Mouse (Mus musculus): Measurements from ENCODE around the gene 9530053A07Rik. TPM values are rescaled to one million over a fixed set of nuclear protein-coding genes. Genes with fewer than 3 reads are reported as not detected.

Gene 9530053A07Rik
- polyA plus RNA-seq, 1 experiment from 2014 or later: 0.07 TPM

DNA sequence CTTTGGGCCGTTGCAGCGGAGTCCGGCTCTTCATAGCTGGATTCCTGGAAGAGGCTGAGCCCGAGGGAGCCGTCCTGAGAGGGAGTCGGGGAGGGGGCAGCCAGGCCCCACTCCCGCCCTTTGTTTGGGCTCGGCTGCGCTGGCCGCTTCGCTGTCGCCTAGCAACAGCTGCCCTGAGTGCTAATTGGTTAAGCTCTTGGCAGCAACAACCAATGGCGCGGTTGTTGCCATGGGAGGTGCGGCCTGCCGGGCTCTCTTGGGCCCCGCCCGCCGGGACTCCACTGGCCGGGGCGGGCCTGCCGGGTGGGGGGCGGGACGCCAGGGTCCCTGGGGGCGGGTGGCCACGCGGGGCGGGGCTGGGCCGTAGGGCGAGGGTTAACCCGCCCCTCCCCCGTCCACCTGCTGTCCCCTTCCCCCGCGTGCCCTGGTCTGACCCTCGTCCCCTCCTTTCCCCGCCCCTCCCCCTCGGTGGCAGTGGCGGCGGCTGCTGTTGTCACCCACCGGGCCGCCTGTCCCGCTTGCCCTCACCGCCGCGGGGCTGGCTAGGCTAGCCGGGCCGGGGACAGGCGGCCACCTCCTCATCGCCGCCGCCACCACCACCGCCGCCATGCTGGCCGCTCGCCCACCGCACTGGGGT lies 50.6 kb downstream of the 9530053A07Rik start:
- H3K9me3 ChIP-seq: no peaks in the 10 kb centered on the region
- H3K27ac ChIP-seq (replicated peaks): peak overlapping the region; percentile 95
- ATAC-seq (ENCODE audit: low read depth): peak; percentile 97
- peaks cover 74% of the 10 kb centered on the region for H3K36me3 ChIP-seq
- peak overlapping the region; percentile 98 for H3K4me3 ChIP-seq
- H3K4me1 ChIP-seq (replicated peaks): peaks cover 20% of the 10 kb centered on the region
- H3K9ac ChIP-seq: peak overlapping the region; percentile 93
- WGBS: under 1% methylated on average over 48 of the region's 56 CpGs
- H3K4me2 ChIP-seq: peak overlapping the region; percentile 89
- H3K27me3 ChIP-seq: no peaks in the 10 kb centered on the region

GRCm38 (mm10) chr7:28180890-28181289 lies 51.6 kb downstream of the 9530053A07Rik start:
- Histone ChIP-seq H3K9me3 (no peaks in the 10 kb centered on the region), H3K4me2 (peak overlapping the region; percentile 89), H3K4me3 (peak overlapping the region; percentile 98), H3K27me3 (no peaks in the 10 kb centered on the region), H3K9ac (peak overlapping the region; percentile 93), H3K27ac (replicated peaks) (no peak overlapping the region), H3K4me1 (replicated peaks) (peaks cover 20% of the 10 kb centered on the region), H3K36me3 (peaks cover 74% of the 10 kb centered on the region)
- 82% methylated on average over 5 of the region's 5 CpGs for WGBS
- ATAC-seq (ENCODE audit: low read depth): no peak

- Histone ChIP-seq H3K4me2 (peak overlapping the region; percentile 89), H3K9ac (peak overlapping the region; percentile 93), H3K27me3 (no peaks in the 10 kb centered on the region), H3K4me3 (peak overlapping the region; percentile 98), H3K9me3 (no peaks in the 10 kb centered on the region), H3K27ac (replicated peaks) (no peak overlapping the region), H3K4me1 (replicated peaks) (peaks cover 20% of the 10 kb centered on the region), H3K36me3 (peaks cover 74% of the 10 kb centered on the region)
- ATAC-seq (ENCODE audit: low read depth): no peak
- 97% methylated on average over 12 of the region's 12 CpGs for WGBS
Measured at GRCm38 (mm10) chr7:28181376-28181775, 52.1 kb downstream of the 9530053A07Rik start.

DNA sequence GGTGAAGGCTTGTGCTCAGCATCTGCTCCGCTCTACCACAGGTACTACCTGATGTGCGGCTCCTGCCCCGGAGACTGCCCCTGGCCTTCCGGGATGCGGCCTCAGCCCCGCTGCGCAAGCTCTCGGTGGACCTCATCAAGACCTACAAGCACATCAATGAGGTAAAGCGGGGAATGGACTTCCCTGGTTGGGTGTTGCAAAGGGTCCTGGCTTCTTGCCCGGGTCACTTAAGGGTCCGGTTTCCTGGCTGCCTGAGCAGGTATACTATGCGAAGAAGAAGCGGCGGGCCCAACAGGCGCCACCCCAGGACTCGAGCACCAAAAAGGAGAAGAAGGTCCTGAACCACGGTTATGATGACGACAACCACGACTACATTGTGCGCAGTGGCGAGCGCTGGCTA lies 53.1 kb downstream of the 9530053A07Rik start:
- WGBS: 94% methylated on average over 22 of the region's 22 CpGs
- Histone ChIP-seq H3K27ac (replicated peaks) (no peak overlapping the region), H3K9ac (no peak overlapping the region)

GRCm38 (mm10) chr7:28185884-28186283 lies 56.6 kb downstream of the 9530053A07Rik start:
- Histone ChIP-seq H3K36me3 (peaks cover 96% of the 10 kb centered on the region), H3K27me3 (no peaks in the 10 kb centered on the region), H3K4me2 (no peak overlapping the region), H3K9me3 (no peaks in the 10 kb centered on the region), H3K4me1 (replicated peaks) (peaks cover 10% of the 10 kb centered on the region), H3K9ac (no peak overlapping the region), H3K4me3 (no peak overlapping the region), H3K27ac (replicated peaks) (no peak overlapping the region)
- ATAC-seq (ENCODE audit: low read depth): no peak
- 90% methylated on average over 14 of the region's 14 CpGs for WGBS

More for the DNA sequence above, 53.1 kb downstream of the 9530053A07Rik start:
- Histone ChIP-seq H3K4me3 (no peak overlapping the region), H3K4me1 (replicated peaks) (peaks cover 20% of the 10 kb centered on the region), H3K9me3 (no peaks in the 10 kb centered on the region), H3K36me3 (peaks cover 74% of the 10 kb centered on the region), H3K27me3 (no peaks in the 10 kb centered on the region), H3K4me2 (no peak overlapping the region)
- ATAC-seq (ENCODE audit: low read depth): no peak

- H3K9ac ChIP-seq: no peak overlapping the region
- no peak overlapping the region for H3K4me3 ChIP-seq
- no peak overlapping the region for H3K27ac ChIP-seq (replicated peaks)
- H3K4me2 ChIP-seq: no peak overlapping the region
- H3K27me3 ChIP-seq: no peaks in the 10 kb centered on the region
- ATAC-seq (ENCODE audit: low read depth): no peak
- no peaks in the 10 kb centered on the region for H3K9me3 ChIP-seq
- WGBS: 94% methylated on average over 8 of the region's 8 CpGs
- peaks cover 2% of the 10 kb centered on the region; the same call in 1 of the 2 replicates for H3K4me1 ChIP-seq (replicated peaks)
- peaks cover 98% of the 10 kb centered on the region for H3K36me3 ChIP-seq
Measured at GRCm38 (mm10) chr7:28186631-28187030, 57.4 kb downstream of the 9530053A07Rik start.

- Histone ChIP-seq H3K9ac (no peak overlapping the region), H3K27me3 (no peaks in the 10 kb centered on the region), H3K4me1 (replicated peaks) (no peaks in the 10 kb centered on the region), H3K27ac (replicated peaks) (no peak overlapping the region), H3K4me3 (no peak overlapping the region), H3K36me3 (peaks cover 91% of the 10 kb centered on the region), H3K9me3 (no peaks in the 10 kb centered on the region), H3K4me2 (no peak overlapping the region)
- WGBS: 96% methylated on average over 3 of the region's 3 CpGs
- no peak for ATAC-seq (ENCODE audit: low read depth)
Measured at GRCm38 (mm10) chr7:28191489-28191888, 62.2 kb downstream of the 9530053A07Rik start.

GRCm38 (mm10) chr7:28191903-28192302 lies 62.6 kb downstream of the 9530053A07Rik start:
- Histone ChIP-seq H3K9me3 (no peaks in the 10 kb centered on the region), H3K4me3 (no peak overlapping the region), H3K9ac (no peak overlapping the region), H3K27ac (replicated peaks) (no peak overlapping the region), H3K27me3 (no peaks in the 10 kb centered on the region), H3K36me3 (peaks cover 90% of the 10 kb centered on the region), H3K4me1 (replicated peaks) (no peaks in the 10 kb centered on the region), H3K4me2 (no peak overlapping the region)
- 100% methylated on average over 1 of the region's 1 CpGs for WGBS
- no peak for ATAC-seq (ENCODE audit: low read depth)

DNA sequence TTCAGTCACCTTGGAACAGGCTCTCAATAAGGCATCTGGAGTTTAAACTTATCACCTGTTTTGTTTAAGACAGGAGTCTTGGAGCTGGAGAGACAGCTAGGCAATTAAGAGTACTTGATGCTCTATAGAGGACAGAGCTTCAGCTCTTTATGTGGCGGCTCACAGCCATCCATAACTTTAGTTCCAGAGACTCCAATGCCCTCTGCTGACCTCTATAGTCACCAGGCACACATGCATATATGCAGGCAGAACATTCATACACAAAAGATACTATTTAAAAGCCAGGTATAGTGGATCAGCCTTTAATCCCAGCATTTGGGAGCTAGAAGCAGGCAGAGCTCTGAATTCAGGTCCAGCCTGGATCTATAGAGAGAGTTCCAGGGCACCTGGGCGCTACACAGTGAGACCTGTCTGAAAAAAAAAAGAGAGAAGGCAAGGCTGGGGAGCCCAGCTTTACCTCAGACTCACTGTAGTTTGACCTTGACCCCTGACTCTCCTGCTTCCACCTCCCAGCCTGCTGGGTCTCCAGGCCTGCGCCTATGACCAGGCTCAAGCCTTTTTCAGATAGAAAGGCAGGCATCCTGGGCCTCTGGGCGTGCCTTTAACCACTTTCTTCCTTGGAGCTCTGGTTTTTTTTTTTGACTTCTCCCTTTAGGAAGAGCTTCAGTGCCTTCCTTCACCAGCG lies 66.3 kb downstream of the 9530053A07Rik start:
- no peaks in the 10 kb centered on the region for H3K9me3 ChIP-seq
- H3K27me3 ChIP-seq: no peaks in the 10 kb centered on the region
- H3K4me1 ChIP-seq (replicated peaks): no peaks in the 10 kb centered on the region
- H3K4me3 ChIP-seq: no peak overlapping the region
- ATAC-seq (ENCODE audit: low read depth): no peak
- peaks cover 64% of the 10 kb centered on the region for H3K36me3 ChIP-seq
- H3K9ac ChIP-seq: no peak overlapping the region
- no peak overlapping the region for H3K27ac ChIP-seq (replicated peaks)
- WGBS: 84% methylated on average over 5 of the region's 5 CpGs
- no peak overlapping the region for H3K4me2 ChIP-seq

DNA sequence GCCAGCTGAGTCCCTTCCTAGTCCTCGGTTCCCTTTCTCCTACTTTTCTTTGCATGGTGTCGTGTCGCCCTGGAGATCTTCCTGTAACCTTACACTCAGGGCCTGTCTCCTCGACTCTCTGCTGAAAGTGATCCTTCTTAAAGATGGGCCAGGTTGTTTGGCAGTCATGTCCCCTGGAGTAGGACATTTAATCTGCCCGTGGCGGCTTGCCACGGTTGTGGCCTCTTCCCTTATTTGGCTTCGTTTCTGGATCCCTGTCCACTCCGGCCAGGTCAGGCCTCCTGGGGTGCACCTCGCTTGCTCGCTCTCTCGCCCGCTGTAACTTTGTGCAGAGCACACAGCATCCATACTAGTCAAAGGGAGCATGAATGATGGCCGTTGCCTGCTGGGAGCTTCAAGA lies 67.3 kb downstream of the 9530053A07Rik start:
- no peaks in the 10 kb centered on the region for H3K9me3 ChIP-seq
- H3K4me1 ChIP-seq (replicated peaks): no peaks in the 10 kb centered on the region
- WGBS: 56% methylated on average over 14 of the region's 14 CpGs
- H3K27ac ChIP-seq (replicated peaks): no peak overlapping the region
- no peak overlapping the region for H3K9ac ChIP-seq
- no peaks in the 10 kb centered on the region for H3K27me3 ChIP-seq
- H3K4me3 ChIP-seq: no peak overlapping the region
- no peak overlapping the region for H3K4me2 ChIP-seq
- no peak for ATAC-seq (ENCODE audit: low read depth)
- H3K36me3 ChIP-seq: peaks cover 54% of the 10 kb centered on the region

DNA sequence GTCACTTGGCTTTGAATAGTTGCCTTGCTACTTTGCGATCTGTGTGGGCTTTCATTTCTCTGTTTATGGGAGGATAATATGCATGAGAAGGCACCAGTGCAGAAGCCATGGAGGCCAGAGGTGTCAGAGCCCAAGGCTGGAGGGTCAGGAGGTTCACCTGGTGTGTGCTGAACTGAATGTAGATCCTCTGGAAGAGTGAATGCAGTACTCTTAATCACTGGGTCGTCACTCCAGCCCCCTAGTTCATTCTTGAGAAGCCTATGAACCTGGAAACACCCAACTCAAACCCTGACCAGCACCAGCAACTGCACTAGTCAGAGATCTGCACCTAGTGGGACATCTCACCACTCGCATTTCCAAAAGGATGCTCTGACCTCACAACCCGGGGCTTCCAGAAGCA lies 69.8 kb downstream of the 9530053A07Rik start:
- Histone ChIP-seq H3K4me2 (no peak overlapping the region), H3K27ac (replicated peaks) (no peak overlapping the region), H3K9ac (no peak overlapping the region), H3K9me3 (no peaks in the 10 kb centered on the region), H3K4me1 (replicated peaks) (no peaks in the 10 kb centered on the region), H3K4me3 (no peak overlapping the region), H3K27me3 (no peaks in the 10 kb centered on the region), H3K36me3 (peaks cover 30% of the 10 kb centered on the region)
- 78% methylated on average over 4 of the region's 4 CpGs for WGBS
- no peak for ATAC-seq (ENCODE audit: low read depth)

DNA sequence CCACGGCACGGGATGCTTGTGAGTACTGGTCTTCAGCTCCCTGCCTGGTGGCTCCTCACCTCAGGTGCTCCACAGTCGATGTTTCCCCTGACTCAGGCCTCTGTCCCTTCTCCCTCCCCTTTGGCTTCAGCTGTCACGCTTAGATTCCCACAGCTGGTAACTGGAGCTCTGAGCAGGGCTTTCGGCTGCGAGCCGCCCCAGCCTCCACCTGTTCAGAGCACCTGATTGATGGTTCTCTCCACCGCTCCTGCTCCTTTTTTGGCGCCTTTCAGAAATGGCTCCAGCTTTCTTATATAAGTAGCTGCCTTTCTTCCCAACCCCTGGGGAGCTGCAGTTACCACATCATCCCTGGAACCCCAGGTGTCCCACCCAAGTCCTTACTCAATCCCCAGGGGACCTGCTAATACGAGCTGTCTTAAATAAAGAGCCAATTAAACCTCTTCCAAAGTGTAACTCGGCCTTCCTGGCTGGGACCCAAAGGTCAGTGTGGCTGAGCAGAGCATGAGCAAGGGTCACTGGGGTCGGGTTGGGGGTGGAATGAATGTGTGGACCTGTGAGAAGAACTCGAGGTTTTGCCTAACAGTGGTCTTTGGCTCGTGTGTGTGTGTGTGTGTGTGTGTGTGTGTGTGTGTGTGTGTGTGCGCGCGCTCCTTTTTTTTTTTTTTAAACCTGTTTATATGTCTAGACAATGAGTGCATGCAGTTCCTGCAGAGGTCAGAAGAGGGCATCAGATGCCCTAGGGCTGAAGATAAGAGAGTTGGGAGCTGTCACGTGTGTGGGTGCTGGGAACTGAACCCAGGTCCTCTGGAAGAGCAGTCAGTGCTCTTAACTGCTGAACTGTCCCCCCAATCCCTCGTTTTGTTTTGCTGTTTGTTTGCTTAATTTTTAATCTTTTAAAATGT lies 74.2 kb downstream of the 9530053A07Rik start:
- no peak for ATAC-seq (ENCODE audit: low read depth)
- 65% methylated on average over 19 of the region's 19 CpGs for WGBS

More for the DNA sequence above, 74.2 kb downstream of the 9530053A07Rik start:
- no peaks in the 10 kb centered on the region for H3K36me3 ChIP-seq
- no peak overlapping the region for H3K27ac ChIP-seq (replicated peaks)
- H3K9me3 ChIP-seq: no peaks in the 10 kb centered on the region
- no peaks in the 10 kb centered on the region for H3K4me1 ChIP-seq (replicated peaks)
- H3K4me2 ChIP-seq: no peak overlapping the region
- H3K9ac ChIP-seq: no peak overlapping the region
- H3K4me3 ChIP-seq: no peak overlapping the region
- H3K27me3 ChIP-seq: no peaks in the 10 kb centered on the region
